Mouse (Mus musculus): Measurements from ENCODE around the gene Aars2.

The Aars2 gene

DNA sequence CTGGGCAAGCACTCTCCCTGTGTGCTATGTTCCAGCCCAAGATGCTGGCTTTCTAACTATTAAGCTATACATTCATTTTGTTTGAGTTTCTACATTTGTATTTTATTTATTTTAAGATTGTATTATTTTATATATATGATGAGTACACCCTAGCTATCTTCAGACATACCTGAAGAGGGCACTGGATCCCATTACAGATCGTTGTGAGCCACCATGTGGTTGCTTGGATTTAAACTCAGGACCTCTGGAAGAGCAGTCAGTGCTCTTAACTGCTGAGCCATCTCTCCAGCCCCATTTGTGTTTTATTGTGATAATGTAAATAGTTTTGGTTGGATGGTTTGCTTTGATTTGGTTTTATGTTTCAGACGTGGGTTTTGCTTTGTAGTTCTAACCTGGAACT, 7.1 kb upstream of the Aars2 start:
- DNase-seq (ENCODE audit: low read depth in 2 of 2, low spot score in 2 of 2) = no peak

DNA sequence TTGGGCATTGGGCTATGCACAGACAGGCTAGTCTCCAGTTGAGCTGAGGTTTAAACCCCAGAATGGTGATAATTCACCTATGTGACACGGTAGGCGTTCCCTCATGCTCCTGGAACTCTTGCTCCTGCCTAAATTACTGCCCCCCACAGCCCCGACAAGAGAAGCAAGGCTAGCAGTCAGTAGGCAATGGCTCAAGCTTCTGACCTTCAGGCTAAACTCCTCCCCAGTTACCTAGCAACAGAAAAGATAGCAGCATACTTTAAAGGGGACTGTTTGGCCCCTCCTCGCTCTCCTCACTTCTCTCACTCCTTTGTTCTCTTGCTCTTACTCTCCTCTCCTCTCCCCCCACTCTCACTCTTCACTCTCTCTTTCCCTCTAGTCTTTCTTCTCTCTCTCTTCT, 5.7 kb upstream of the Aars2 start:
- no peak for DNase-seq (ENCODE audit: low read depth in 2 of 2, low spot score in 2 of 2)

DNA sequence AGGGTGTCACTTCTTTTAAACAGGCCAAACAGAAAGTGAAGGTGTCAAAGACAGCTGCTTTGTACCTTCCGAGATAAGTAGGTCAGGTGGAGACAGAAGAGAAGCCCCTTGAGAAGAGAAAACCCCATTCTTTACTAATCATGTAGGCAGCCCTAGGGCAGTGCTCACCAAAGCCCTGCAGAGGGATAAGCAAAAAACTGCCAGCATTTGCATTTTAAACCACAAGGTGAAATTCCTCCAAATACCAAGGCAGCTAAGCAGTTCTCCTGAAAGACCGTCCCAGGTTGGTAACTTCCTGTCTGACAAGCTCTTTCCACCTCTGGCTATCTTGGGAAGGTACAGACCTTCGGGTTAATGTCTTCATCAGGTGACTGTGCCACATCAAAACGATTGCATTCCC, 4.3 kb upstream of the Aars2 start:
- DNase-seq (ENCODE audit: low read depth in 2 of 2, low spot score in 2 of 2) = no peak

DNA sequence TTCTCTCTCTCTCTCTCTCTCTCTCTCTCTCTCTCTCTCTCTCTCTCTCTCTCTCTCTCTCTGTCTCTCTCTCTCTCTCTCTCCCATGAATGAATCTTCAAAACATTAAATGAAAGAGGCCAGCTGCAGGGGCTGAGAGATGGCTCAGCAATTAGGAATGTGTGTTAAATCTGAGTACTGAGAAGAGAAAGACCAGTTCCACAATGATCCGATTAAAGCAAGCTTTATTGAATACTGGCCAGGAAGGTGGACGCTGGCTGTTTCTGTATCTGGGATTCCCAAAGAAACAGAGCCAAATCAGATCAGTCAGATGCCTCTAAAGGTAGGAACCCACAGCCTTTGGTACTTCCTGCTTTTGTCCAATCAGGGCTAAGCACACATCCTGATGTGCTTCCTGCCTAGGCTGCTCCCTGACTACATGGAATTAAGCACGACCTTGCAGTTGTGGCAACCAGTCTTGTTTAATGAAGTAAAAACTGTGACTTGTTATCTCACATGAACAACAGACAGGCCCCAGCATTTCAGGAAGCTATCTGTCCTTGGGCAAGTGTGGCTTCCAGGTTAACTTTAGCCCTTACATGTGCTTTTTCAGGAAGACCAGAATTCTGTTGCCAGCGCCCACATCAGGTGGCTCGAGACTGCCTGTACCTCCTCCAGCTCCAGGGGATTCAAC, 3.2 kb upstream of the Aars2 start:
- DNase-seq (ENCODE audit: low read depth in 2 of 2, low spot score in 2 of 2) = no peak

DNA sequence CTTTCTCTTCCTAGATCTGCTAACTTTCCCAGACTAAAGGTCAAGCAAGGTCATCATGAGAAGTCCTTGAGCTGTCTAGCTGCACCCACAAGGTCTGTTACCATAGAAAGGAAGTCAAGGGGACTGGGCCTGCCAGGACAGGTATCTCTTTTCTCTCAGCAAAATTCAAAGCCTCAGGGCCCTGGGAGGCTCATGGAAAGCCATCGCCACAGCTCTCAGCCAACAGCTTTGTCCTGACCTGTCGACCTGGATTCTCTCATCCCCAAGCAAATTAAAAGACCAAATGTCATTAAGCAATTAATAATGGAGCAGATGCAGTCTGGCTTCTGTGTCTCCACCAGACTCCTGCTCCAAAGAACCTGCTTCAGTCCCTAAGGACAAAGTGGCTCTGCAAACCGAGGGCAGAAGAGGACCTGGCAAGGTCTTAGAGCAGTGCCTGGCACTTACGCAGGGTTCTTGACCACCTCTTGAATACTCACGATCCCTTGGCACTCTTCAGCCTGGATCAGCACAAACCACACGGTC, 638 bp upstream of the Aars2 start:
- DNase-seq (ENCODE audit: low read depth in 2 of 2, low spot score in 2 of 2) = no peak

DNA sequence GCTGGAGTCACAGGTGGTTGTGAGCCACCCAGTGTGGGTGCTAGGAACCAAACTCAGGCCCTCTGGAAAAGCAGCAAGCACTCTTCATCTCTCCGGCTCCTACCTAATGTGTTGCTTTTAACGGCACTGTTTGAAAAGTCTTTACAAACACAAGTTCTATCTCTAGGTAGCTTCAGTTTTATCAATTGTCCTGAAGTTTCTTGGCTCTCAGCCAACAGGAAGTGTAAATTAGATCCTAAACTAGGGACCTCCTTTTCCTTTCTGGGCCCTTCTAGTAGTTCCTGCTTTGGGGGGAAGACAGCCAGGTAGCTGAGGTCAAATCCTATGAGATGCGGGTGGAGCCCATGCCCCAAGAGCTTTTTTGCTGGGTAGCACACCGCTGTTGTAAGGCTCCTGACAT, 4.2 kb downstream of the Aars2 start:
- DNase-seq (ENCODE audit: low read depth in 2 of 2, low spot score in 2 of 2) = no peak

DNA sequence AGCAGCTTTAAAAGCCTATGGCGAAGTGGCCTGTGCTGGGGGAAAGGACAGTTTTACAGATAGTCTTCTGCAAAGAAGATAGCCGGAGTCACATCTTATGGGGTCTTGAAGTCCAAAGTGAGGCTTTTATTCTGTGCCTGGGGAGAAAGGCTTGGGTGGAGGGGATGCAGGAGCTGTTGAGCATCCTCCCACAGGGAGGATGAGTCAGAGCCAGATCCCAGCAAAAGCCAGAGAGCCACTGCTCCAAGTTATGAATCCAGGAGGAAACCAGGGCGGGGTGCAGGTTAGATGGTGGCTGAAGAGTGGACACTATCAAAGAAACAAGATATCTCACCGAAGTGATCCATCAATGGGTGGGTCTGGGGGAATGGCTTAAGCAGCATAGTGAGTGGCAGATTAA, 5.1 kb downstream of the Aars2 start:
- no peak for DNase-seq (ENCODE audit: low read depth in 2 of 2, low spot score in 2 of 2)

DNA sequence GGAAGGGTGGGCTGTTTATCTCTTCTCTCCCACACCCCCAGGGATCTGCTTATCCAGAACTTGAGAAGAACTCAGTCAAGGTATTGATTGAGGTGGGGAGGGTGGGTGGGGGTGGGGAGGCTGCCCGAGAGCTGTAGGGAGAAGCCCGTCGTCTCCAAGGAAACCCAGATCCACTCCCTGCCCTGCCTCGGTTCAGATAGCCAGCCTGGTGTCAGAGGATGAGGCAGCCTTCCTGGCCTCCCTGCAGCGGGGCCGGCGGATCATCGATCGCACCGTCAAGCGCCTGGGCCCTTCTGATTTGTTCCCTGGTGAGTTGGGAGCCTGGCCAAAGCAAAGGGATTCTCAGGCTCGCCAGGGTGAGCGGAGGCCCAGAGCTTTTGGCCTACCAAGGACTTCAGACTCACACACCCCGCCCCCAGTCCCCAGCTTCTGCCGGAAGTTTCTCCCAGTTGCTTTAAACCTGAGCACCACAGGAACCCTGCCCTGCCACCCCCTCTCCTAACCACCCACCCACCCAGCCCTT, 8.6 kb downstream of the Aars2 start:
- DNase-seq (ENCODE audit: low read depth in 2 of 2, low spot score in 2 of 2) = no peak

DNA sequence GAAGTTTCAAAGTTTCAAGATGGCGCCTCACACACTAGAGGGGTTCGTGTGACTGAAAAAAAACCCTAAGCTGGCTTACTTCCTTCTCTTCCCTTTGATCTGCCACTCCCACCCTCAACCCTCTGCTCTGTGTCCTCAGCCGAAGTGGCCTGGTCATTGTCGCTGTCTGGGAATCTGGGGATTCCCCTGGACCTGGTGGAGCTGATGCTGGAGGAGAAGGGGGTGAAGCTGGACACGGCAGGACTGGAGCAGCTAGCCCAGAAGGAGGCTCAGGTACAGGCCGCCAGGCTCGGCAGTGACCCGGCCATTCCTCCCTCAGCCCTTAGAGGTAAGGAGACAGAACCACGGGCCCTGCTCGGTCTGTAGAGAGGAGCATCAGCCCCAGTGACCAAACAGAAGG, 9.2 kb downstream of the Aars2 start:
- DNase-seq (ENCODE audit: low read depth in 2 of 2, low spot score in 2 of 2) = no peak

DNA sequence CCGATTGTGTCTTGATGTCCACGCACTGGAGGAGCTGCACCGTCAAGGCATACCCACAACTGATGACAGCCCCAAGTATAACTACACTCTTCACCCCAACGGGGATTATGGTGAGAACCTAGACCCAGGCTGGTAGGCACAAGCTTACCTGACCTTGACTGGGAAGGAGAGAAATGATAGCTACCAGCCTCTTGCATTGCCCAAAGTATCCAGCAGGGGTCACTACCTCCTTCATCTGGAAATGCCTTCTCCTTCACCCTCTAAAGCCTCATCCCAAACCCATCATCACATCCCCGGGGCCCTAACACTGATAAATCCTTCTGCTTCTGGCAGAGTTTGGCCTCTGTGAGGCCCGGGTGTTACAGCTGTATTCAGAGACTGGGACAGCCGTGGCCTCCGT, 9.8 kb downstream of the Aars2 start:
- DNase-seq (ENCODE audit: low read depth in 2 of 2, low spot score in 2 of 2) = peak; percentile 68 to 72

DNA sequence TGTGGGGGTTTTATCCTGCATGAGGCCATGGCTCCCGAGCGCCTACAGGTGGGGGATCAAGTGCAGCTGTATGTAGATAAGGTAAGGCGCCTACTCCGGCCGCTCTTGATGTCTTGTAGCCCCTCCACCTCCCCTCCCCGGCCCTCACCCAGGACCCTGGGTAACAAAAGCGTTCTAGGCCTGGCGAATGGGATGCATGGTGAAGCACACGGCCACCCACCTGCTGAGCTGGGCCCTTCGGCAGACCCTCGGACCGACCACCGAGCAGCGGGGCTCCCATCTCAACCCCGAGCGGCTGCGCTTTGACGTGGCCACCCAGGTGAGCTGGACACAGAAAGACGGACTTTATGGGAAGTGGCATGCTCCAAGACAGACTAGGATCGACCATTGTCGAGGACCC, 10.5 kb downstream of the Aars2 start:
- DNase-seq (ENCODE audit: low read depth in 2 of 2, low spot score in 2 of 2) = no peak

DNA sequence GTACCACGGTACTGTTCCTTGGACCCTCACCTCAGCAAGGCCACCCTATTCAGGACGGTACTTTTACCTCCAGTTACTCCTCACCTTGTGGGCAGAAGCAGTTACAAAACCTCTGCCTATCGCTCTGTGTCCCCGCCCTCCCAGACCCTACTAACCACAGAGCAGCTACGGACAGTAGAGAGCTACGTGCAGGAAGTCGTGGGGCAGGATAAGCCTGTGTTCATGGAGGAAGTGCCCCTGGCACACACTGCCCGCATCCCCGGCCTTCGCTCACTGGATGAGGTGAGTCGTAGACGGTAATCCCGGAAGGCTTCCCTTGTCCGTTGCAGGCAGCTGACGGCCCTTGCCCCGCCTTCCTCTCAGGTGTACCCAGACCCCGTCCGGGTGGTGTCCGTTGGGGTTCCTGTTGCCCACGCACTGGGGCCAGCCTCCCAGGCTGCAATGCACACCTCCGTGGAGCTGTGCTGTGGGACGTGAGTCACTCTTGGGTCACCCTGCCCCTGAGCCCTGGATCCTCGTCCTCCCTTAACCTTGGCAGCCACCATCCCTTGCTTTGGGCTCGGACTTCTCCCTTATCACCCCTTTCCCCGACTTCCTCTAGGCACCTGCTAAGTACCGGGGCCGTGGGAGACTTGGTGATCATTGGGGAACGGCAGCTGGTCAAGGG, 11.0 kb downstream of the Aars2 start:
- no peak for DNase-seq (ENCODE audit: low read depth in 2 of 2, low spot score in 2 of 2)

DNA sequence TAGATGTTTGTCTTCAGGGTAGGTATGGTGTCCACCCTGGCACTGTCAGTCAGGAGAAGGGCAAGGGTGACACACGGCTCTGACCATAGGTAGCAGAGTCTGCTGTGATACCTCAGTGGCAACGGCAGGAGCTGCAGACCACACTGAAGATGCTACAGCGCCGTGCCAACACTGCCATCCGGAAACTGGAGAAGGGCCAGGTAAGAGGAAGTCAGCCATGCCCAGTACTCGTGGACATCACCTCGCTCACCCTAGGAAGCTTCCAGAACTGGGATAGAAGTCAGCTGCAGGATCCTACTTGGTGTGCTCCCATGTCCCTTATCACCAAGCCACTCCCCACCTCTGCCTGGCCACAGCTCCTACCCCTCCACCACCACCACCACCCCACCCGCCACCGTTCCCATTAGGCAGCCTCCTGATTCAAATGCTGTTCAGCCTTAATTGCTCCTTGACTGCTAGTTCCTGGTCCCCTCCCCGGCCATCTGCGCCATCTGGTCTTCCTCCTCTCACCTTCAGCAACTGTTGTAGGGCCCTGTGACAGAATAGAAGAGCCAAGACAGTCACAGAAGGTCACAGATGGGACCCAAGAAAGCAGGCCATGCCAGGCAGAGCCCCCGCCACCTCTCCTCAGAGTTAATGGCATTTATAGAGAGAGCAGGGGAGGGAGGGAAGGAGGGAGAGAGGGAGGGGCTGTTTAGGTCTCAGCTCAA, 12.3 kb downstream of the Aars2 start:
- DNase-seq (ENCODE audit: low read depth in 2 of 2, low spot score in 2 of 2) = no peak

DNA sequence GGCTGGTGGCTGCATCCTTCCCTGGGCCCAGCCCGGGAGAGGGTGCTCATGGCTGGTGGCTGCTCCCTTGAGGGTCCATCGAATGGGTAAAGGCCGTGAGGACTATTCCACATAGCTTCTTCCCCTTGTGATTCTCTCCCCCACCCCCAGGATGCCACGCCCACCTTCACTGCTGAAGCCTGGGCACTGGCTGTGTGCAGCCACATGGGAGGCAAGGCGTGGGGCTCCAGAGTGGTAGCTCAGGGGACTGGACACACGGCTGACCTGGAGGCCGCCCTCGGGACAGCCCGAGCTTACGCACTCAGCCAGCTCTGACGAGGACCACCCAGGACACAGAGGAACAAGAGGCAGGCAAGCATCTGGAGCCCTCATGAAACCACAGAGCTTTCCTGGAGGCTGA, 13.5 kb downstream of the Aars2 start:
- no peak for DNase-seq (ENCODE audit: low read depth in 2 of 2, low spot score in 2 of 2)

DNA sequence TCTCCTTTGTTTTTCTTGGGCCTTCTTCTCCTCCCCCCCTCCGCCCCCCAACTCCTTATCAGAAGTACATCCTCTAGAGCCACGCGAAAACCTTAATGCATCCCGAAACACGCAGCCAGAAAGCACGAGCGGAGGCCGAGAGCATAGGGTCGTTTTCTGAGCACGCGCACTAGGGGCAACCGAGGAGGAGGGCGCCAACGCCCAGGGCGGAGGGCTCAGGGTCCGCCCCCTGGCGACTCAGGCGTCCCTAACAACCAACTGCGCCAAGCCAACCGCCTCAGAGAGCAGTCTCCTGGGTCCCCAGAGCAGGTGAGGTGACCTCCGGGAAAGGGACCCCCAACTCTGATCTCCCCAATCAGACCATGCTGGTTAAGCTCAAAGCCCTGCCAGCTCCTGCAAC, 16.6 kb downstream of the Aars2 start, which contains the start of gene Tcte1:
Gene Tcte1 (plus strand): TSS at position 172 of the 400 bp plus-strand sequence.
- DNase-seq (ENCODE audit: low read depth in 2 of 2, low spot score in 2 of 2) = no peak

DNA sequence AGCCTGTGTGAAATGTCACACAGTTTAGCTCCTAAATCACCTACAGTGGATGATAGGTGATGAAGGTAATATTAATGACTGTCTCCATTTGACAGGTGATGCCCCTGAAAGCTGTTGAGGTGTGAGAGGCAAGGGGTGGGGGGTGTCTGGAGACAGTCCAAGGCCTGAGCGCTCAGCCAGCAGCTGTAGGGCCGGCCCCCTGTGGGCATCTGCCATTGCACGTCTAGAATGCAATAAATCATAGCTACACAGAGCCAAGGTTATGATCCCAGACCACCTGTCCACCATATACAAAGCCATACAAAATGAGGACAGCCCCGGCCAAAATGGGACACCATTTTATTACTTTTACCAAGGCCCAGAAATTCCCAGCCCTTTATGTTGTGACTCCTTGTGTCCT, 18.3 kb downstream of the Aars2 start:
- no peak for DNase-seq (ENCODE audit: low read depth in 2 of 2, low spot score in 2 of 2)

DNA sequence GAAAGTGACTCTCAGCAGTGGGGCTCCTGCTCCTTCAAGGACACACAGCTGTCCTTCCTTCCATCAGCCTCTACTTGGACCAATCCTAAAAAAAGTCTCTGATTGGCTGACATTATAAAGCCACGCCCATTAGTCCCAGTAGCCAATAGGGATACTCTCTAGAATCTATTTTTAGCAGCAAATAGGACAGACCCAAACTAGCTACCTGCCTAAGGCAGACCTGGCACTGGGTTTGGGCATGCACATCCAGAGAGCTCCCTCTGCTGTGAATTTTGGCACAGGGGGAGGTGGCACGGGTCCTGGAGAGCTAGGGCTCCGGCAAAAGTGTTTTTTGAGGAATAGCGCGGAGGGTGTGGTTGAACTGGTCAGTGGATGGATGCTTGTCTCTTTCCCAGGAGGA, 19.9 kb downstream of the Aars2 start:
- no peak for DNase-seq (ENCODE audit: low read depth in 2 of 2, low spot score in 2 of 2)

DNA sequence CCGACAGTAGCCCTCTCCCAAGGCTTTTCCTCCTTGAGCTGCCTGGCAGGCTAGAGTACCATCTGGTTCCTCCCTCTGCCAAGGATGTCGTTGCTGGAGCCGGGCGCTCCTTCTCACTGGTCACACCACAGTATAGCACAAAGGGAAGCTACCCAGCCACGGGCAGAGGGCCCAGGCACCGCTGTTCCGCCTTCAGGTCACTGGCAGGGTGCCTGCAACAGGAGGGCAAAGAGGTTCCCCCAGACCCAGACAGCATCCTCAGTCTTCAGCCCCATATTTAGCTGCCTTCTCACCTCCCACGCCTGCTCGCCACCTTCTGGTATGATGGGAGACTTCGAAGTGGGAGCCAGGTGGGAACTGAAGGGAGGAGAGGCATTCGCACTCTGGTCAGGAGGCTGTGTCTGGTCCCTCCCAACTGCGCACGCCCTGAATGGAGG, 23.7 kb downstream of the Aars2 start:
- no peak for DNase-seq (ENCODE audit: low read depth in 2 of 2, low spot score in 2 of 2)

DNA sequence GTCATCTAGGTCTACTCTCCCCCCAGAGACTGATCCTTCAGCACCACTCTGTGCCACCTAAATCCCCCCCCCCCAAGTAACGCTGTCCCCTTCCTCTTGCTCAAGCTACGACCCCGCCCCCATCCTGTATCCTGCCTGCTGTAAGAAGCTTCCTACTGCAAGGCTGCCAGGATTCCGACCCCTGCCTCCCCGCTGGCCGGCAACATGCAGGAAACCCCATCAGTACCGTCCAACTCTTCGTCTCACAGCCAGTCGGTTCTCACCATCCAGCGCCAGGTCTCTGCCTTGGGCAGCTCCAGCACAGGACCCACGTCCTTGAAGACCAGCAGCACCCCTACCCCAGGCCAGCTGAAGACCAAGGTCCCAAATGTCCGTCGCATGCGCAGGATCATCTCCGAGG, 26.3 kb downstream of the Aars2 start:
- no peak for DNase-seq (ENCODE audit: low read depth in 2 of 2, low spot score in 2 of 2)

DNA sequence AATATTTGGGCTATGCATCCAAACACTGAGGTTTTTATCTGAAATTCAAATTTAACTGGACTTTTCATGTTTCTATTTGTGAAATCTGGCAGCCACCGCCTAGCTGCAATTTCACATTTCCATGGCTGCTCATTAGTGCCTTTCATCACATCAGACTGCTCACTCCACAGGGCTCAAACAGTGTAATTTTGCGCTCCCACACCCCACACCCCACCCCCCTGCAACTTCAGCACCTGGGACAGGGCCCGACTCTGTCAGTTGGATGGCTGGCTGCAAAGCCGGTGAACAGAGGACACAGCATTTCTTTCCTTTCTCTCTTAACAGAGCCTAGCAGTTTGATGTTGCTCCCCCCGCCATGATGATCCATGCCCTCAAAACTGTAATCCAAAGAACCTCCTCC, 29.6 kb downstream of the Aars2 start:
- DNase-seq (ENCODE audit: low read depth in 2 of 2, low spot score in 2 of 2) = no peak

DNA sequence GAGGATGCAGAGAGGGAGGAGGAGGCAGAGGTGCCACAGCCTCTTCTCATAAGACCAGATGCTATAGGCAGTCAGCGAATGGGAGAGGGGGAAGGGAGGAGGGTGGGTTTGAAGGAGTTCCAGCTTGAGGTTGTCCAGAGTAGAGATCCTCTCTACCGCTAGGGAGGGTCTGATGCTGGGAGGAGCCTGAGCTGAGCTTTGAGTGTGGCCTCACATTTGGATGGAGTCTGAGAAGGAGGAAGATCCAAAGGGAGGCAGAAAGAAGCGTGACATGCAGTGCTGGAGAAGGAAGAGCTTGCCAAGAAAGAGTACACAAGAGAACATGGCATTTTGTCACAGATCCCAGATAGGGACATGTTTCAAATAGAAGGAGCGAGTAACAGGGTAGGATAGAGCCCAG, 31.8 kb downstream of the Aars2 start:
- DNase-seq (ENCODE audit: low read depth in 2 of 2, low spot score in 2 of 2) = no peak

DNA sequence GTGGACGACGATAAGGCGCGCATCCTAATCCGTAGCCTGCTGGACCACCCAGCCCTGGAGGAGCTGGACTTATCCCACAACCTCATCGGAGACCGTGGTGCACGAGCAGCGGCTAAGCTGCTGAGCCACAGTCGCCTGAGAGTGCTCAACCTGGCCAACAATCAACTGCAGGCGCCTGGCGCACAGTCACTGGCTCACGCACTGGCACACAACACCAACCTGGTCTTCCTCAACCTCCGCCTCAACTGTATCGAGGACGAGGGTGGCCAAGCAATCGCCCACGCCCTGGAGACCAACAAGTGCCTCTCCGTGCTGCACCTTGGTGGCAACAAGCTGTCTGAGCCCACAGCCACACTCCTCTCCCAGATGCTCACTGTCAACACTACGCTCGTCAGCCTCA, 33.0 kb downstream of the Aars2 start:
- no peak for DNase-seq (ENCODE audit: low read depth in 2 of 2, low spot score in 2 of 2)
